Mouse (Mus musculus) neural tube, embryonic 11.5 days (tissue): Measurements from ENCODE around the gene C1ql4. TPM values are rescaled to one million over a fixed set of nuclear protein-coding genes. Genes with fewer than 3 reads are reported as not detected.
"Not testable (repeated sequence)": the region's sequence is repeated elsewhere in the genome, so short reads cannot be mapped to it uniquely, and the experiment has no call there.

Source experiments
- ATAC-seq: fragments of 200-750 bp; cut with Nextera tagmentation; 2 replicates; pipeline ENCODE4 v1.8.0; 2017; ENCODE audit warnings: moderate number of reproducible peaks, mild to moderate bottlenecking, moderate TSS enrichment, moderate library complexity; ENCODE audit not compliant: insufficient read depth, low FRiP score, low TSS enrichment
- DNase-seq: peaks from one replicate; pipeline ENCODE4 v3.0.0-alpha.2; 2015; ENCODE audit warnings: low spot score
- H3K27ac ChIP-seq: fragments of 300-500 bp; sonication (generic); 2 replicates; pipeline ENCODE4 v1.5.1; 2014; ENCODE audit warnings: low read depth, mild to moderate bottlenecking, low read length
- H3K27me3 ChIP-seq: fragments of 300-500 bp; sonication (generic); 2 replicates; pipeline ENCODE4 v1.6.1; 2014; ENCODE audit warnings: mild to moderate bottlenecking, low read length, mixed read lengths; ENCODE audit not compliant: control insufficient read depth, insufficient read depth
- H3K36me3 ChIP-seq: fragments of 300-500 bp; sonication (generic); 2 replicates; pipeline ENCODE4 v1.6.1; 2014; ENCODE audit warnings: mild to moderate bottlenecking, low read length, moderate library complexity, mixed read lengths; ENCODE audit not compliant: control insufficient read depth, insufficient read depth
- H3K4me1 ChIP-seq: fragments of 300-500 bp; sonication (generic); 2 replicates; pipeline ENCODE4 v1.6.1; 2014; ENCODE audit warnings: low read length, mixed read lengths; ENCODE audit not compliant: control insufficient read depth, insufficient read depth
- H3K4me2 ChIP-seq: fragments of 300-500 bp; sonication (generic); 2 replicates; pipeline ENCODE4 v1.6.1; 2014; ENCODE audit warnings: low read depth, mild to moderate bottlenecking, moderate library complexity
- H3K4me3 ChIP-seq: fragments of 300-500 bp; sonication (generic); 2 replicates; pipeline ENCODE4 v1.5.1; 2014; ENCODE audit warnings: low read depth, low read length
- H3K9ac ChIP-seq: fragments of 300-500 bp; sonication (generic); 2 replicates; pipeline ENCODE4 v1.6.1; 2014; ENCODE audit warnings: mild to moderate bottlenecking, low read length
- H3K9me3 ChIP-seq: fragments of 300-500 bp; sonication (generic); 2 replicates; pipeline ENCODE4 v1.6.1; 2016; ENCODE audit warnings: low read length; ENCODE audit not compliant: control insufficient read depth
- WGBS: fragments of 180-500 bp; shearing (Covaris S2); extraction: QIAGEN DNeasy Blood & Tissue Kit; methylation state at CpG from one replicate; pipeline ENCODE4 v1.1.7; 2014; 5-methylcytosine and 5-hydroxymethylcytosine counted together
- polyA plus RNA-seq: library from polyadenylated mRNA; unstranded; fragments of >200 nt; fragmentation: Nextera tagmentation; extraction: Ambion mirVana; gene quantifications from 2 replicates; pipeline ENCODE4 v1.2.1, GENCODE M21; 2014

The C1ql4 gene
- polyA plus RNA-seq, 1 experiment from 2014 or later: 3.0 TPM

- H3K4me2 ChIP-seq, H3K4me1 ChIP-seq, H3K4me3 ChIP-seq, ATAC-seq, H3K9ac ChIP-seq, H3K9me3 ChIP-seq, H3K27me3 ChIP-seq, H3K27ac ChIP-seq, H3K36me3 ChIP-seq, DNase-seq: not testable (repeated sequence)
- 91% methylated on average over 6 of the region's 6 CpGs for WGBS
Observed at GRCm38 (mm10) chr15:99045734-99046133, 41.9 kb downstream of the C1ql4 start.

- Histone ChIP-seq H3K4me2 (no peak overlapping the region), H3K4me1 (no peaks in the 10 kb centered on the region), H3K27me3 (no peaks in the 10 kb centered on the region), H3K36me3 (no peaks in the 10 kb centered on the region), H3K9me3 (no peaks in the 10 kb centered on the region), H3K27ac (no peak overlapping the region), H3K9ac (no peak overlapping the region), H3K4me3 (no peak overlapping the region)
- 64% methylated on average over 3 of the region's 3 CpGs for WGBS
- no peak for ATAC-seq
- DNase-seq: peak; percentile 15
Observed at GRCm38 (mm10) chr15:99044854-99045253, 42.8 kb downstream of the C1ql4 start.

DNA sequence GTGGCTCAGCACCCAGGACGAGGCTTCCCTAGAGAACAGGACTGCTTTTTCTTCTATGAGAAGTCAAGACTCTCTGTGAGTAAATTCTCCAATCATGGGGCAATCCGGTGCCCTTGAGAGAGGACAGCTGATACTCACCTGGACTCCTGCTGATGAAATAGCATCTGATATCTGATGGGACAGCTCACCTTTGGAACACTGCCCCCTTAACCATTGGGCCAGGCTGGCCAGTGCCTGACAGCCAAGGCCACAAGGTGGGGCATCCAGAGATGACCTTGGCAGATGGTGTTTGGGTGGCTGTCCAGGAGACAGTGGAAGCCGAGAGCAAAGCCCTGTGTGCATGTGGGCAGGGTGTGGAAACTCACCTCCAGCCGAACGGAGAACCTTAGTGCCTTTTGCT, 45.3 kb downstream of the C1ql4 start:
- H3K4me2 ChIP-seq: no peak overlapping the region
- H3K27ac ChIP-seq: no peak overlapping the region
- H3K4me3 ChIP-seq: no peak overlapping the region
- DNase-seq (no peak), ATAC-seq (no peak)
- H3K36me3 ChIP-seq: no peaks in the 10 kb centered on the region
- no peaks in the 10 kb centered on the region for H3K9me3 ChIP-seq
- H3K4me1 ChIP-seq: no peaks in the 10 kb centered on the region
- no peak overlapping the region for H3K9ac ChIP-seq
- 86% methylated on average over 5 of the region's 5 CpGs for WGBS
- no peaks in the 10 kb centered on the region for H3K27me3 ChIP-seq

- WGBS: 65% methylated on average over 21 of the region's 21 CpGs
Observed at GRCm38 (mm10) chr15:99040920-99041856, 46.4 kb downstream of the C1ql4 start.

DNA sequence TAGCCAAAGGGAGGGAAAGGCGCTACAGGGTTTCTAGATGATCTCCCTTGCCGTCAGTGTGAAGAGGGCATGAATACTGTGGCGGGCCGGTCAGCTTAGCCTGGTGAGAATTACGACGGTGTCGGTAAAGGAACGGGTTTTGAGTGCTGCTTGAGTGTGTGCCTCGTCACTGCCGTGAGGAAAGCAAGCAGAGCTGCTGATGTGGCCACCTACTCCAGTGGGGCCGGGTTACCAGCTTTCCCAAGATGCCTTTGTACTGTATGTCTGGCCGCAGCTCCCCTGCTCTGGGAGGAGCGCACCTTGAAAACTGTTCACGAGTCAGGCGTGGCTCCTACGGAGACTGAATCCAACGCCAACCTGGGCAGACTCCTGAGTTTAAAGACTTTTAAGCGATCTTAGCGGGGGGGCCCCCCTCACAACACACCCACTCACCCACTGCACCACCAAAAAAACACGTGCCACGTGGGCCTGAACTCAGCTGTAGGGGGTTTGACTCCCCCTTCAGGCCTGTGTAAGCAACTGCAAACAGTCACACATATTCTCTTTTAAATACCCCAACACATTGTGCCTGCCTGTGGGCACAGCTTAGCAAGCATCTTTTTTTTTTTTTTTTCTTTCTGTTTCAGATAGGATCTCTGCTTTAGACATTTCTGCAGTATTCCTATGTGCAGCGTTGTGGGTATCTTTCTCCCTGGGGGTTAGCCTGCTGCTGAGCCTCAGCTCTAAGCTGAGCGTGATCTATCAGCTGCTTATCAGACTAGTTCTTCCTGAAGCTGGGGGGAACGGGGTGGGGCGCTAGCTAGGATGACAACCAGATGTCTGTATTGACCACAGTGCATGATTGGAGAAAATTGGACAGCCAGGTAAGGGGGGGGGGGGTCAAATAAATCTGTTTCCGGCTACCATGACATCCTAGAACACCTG, 47.4 kb downstream of the C1ql4 start:
- Histone ChIP-seq H3K4me1 (no peaks in the 10 kb centered on the region), H3K27ac (no peak overlapping the region), H3K9ac (no peak overlapping the region), H3K27me3 (no peaks in the 10 kb centered on the region), H3K4me2 (no peak overlapping the region), H3K9me3 (no peaks in the 10 kb centered on the region), H3K36me3 (no peaks in the 10 kb centered on the region; the same call in 1 of the 2 replicates), H3K4me3 (no peak overlapping the region)
- WGBS: 71% methylated on average over 26 of the region's 26 CpGs
- no peak for ATAC-seq
- no peak for DNase-seq

More at GRCm38 (mm10) chr15:99040920-99041856, 46.4 kb downstream of the C1ql4 start:
- no peaks in the 10 kb centered on the region for H3K36me3 ChIP-seq
- no peak overlapping the region for H3K27ac ChIP-seq
- DNase-seq: no peak
- no peak for ATAC-seq
- no peak overlapping the region for H3K4me3 ChIP-seq
- H3K27me3 ChIP-seq: no peaks in the 10 kb centered on the region
- H3K4me2 ChIP-seq: no peak overlapping the region
- no peak overlapping the region for H3K9ac ChIP-seq
- H3K9me3 ChIP-seq: no peaks in the 10 kb centered on the region
- no peaks in the 10 kb centered on the region for H3K4me1 ChIP-seq

DNA sequence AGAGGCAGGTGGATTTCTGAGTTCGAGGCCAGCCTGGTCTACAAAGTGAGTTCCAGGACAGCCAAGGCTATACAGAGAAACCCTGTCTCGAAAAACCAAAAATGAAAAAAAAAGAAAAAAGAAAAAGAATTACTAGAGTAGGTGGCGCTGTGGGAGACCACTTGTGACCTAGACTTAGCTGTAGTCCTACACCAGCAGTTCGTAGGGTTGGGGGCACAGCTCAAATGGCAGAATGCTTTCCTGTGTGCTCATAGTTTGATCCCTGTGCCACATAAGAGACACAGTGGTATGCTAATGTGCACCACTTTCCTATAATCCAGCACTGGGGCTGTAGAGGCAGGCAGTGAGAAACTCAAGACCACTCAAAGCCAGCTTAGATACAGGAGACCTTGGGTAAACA, 48.3 kb downstream of the C1ql4 start:
- H3K9ac ChIP-seq: no peak overlapping the region
- no peak for ATAC-seq
- 85% methylated on average over 4 of the region's 4 CpGs for WGBS
- H3K4me1 ChIP-seq: no peaks in the 10 kb centered on the region
- no peak for DNase-seq
- H3K4me2 ChIP-seq: no peak overlapping the region
- H3K4me3 ChIP-seq: no peak overlapping the region
- no peaks in the 10 kb centered on the region; the same call in 1 of the 2 replicates for H3K36me3 ChIP-seq
- no peak overlapping the region for H3K27ac ChIP-seq
- H3K27me3 ChIP-seq: no peaks in the 10 kb centered on the region
- H3K9me3 ChIP-seq: no peaks in the 10 kb centered on the region

GRCm38 (mm10) chr15:99038797-99039196, 48.8 kb downstream of the C1ql4 start:
- 89% methylated on average over 5 of the region's 5 CpGs for WGBS
- no peaks in the 10 kb centered on the region for H3K4me1 ChIP-seq
- H3K4me3 ChIP-seq: no peak overlapping the region

GRCm38 (mm10) chr15:99038025-99038424, 49.6 kb downstream of the C1ql4 start:
- no peaks in the 10 kb centered on the region for H3K27me3 ChIP-seq
- H3K4me3 ChIP-seq: no peak overlapping the region
- no peaks in the 10 kb centered on the region for H3K4me1 ChIP-seq
- DNase-seq (no peak), ATAC-seq (no peak)
- WGBS: 91% methylated on average over 1 of the region's 1 CpGs
- no peak overlapping the region for H3K27ac ChIP-seq
- no peaks in the 10 kb centered on the region for H3K9me3 ChIP-seq
- H3K4me2 ChIP-seq: no peak overlapping the region
- no peaks in the 10 kb centered on the region; the same call in 1 of the 2 replicates for H3K36me3 ChIP-seq
- H3K9ac ChIP-seq: no peak overlapping the region

More at GRCm38 (mm10) chr15:99038797-99039196, 48.8 kb downstream of the C1ql4 start:
- H3K9ac ChIP-seq: no peak overlapping the region
- no peaks in the 10 kb centered on the region; the same call in 1 of the 2 replicates for H3K36me3 ChIP-seq
- DNase-seq (no peak), ATAC-seq (no peak)
- H3K9me3 ChIP-seq: no peaks in the 10 kb centered on the region
- H3K27ac ChIP-seq: no peak overlapping the region
- no peaks in the 10 kb centered on the region for H3K27me3 ChIP-seq
- H3K4me2 ChIP-seq: no peak overlapping the region
